Mouse (Mus musculus) kidney, adult 2 months (tissue): ENCODE results near the gene Zfp36l2.

Source experiments
- CTCF ChIP-seq: fragments of 200-500 bp; conservative IDR thresholded peaks from 2 replicates; pipeline ENCODE4 v1.5.1; 2011; ENCODE audit warnings: low read depth, mild to moderate bottlenecking, control low read depth, low read length, moderate library complexity, mixed read lengths; ENCODE audit not compliant: insufficient read depth, insufficient read length
- POLR2A ChIP-seq: fragments of 200-500 bp; IDR thresholded peaks from one replicate; pipeline ENCODE4 v1.6.1; 2011; ENCODE audit warnings: low read depth, low read length, control low read depth

DNA sequence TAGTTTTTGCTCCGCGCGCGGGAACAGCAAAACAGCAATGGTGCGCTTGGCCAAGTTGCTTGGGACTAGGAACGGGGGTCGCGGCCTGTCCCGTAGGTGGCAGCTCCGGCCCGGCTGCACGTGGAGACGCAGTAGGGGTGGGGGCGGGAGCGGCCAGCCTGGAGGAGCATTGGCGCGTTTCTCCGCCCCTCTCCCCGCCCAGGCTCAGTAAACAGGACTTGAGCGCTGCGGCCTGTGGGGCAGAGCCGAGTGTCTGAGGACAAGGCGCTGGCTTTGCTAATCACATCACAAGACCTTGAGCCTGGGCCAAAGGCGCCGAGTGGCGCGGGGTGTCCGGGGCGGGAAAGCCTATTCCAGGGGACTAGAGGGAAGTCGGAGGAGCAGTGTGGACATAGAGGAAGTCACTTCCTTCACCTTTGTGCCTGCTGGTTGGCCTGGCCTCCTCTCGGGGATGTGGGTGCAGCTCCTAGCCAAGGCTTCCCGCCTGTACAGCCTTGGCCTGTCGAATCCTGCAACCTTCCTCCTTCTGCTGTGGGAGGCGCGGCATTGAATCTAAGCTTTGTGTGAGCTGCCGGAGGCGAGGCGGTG, 721 bp upstream of the Zfp36l2 start:
- TF ChIP-seq POLR2A (peak; percentile 70), CTCF (no peak)
